ENCODE assay signal across 8 mouse cellular contexts in genomic region chr3:146684811-146685675, GRCm38 (mm10). TPM values are rescaled to one million over a fixed set of nuclear protein-coding genes. Genes with fewer than 3 reads are reported as not detected.
DNase-seq lines count a peak whose midpoint lies in the region; ATAC-seq and TF ChIP-seq lines count a peak whose summit lies in the region.

TSS of gene Samd13 (minus strand) at chr3:146685592.

- H3K36me3 ChIP-seq in spleen, adult 2 months (ENCODE audit: control insufficient read depth, insufficient read depth, low read length): no peaks in the 10 kb centered on the region
- no peaks in the 10 kb centered on the region for H3K36me3 ChIP-seq in forebrain, embryonic 12.5 days (replicated peaks)
- H3K36me3 ChIP-seq in heart, postnatal 0 days (replicated peaks; ENCODE audit: control insufficient read depth, insufficient read depth, low read length): no peaks in the 10 kb centered on the region
- no peaks in the 10 kb centered on the region for H3K36me3 ChIP-seq in lung, embryonic 14.5 days (ENCODE audit: insufficient read depth)

- no peak for TF ChIP-seq POLR2A in spleen, adult 2 months (IDR thresholded peaks at IDR 0.05; ENCODE audit: low read depth, low read length)
- TF ChIP-seq POLR2A in olfactory bulb, adult 2 months (IDR thresholded peaks at IDR 0.05; ENCODE audit: insufficient read depth, low read depth, low read length): no peak

- H3K4me3 ChIP-seq in spleen, adult 2 months (ENCODE audit: extremely low read depth, insufficient read depth, insufficient read length): peak within 1 kb of the TSS; percentile 58
- H3K4me3 ChIP-seq in forebrain, embryonic 12.5 days (replicated peaks): peak within 1 kb of the TSS; percentile 55
- H3K4me3 ChIP-seq in heart, postnatal 0 days (ENCODE audit: low read depth, low read length): peak within 1 kb of the TSS; percentile 52
- peak within 1 kb of the TSS; percentile 42 for H3K4me3 ChIP-seq in lung, embryonic 14.5 days (ENCODE audit: low read depth, low read length)
- H3K4me3 ChIP-seq in olfactory bulb, adult 2 months (ENCODE audit: insufficient read depth, low read depth, low read length): peak within 1 kb of the TSS; percentile 47

- H3K27ac ChIP-seq in spleen, adult 2 months (ENCODE audit: insufficient read depth, low read length): no peak within 1 kb of the TSS
- H3K27ac ChIP-seq in forebrain, embryonic 12.5 days: no peak within 1 kb of the TSS
- H3K27ac ChIP-seq in heart, postnatal 0 days (ENCODE audit: low read depth): peak within 1 kb of the TSS; percentile 27; the same call in 1 of the 2 replicates
- H3K27ac ChIP-seq in lung, embryonic 14.5 days (ENCODE audit: low read depth): no peak within 1 kb of the TSS
- no peak within 1 kb of the TSS for H3K27ac ChIP-seq in olfactory bulb, adult 2 months (ENCODE audit: insufficient read depth, low read depth, low read length)

- 6% methylated on average over 50 of the region's 50 CpGs for WGBS in spleen, adult 2 months
- WGBS in forebrain, embryonic 12.5 days: 5% methylated on average over 50 of the region's 50 CpGs
- WGBS in heart, postnatal 0 days: 1% methylated on average over 50 of the region's 50 CpGs
- whole genome bisulfite sequencing in lung, embryonic 14.5 days: 2% methylated on average over 50 of the region's 50 CpGs
- WGBS in olfactory bulb, adult 2 months: 3% methylated on average over 50 of the region's 50 CpGs

- peaks cover 2% of the 10 kb centered on the region for H3K4me1 ChIP-seq in spleen, adult 2 months (ENCODE audit: control insufficient read depth, insufficient read depth, insufficient read length)
- H3K4me1 ChIP-seq in forebrain, embryonic 12.5 days: peaks cover 17% of the 10 kb centered on the region
- H3K4me1 ChIP-seq in heart, postnatal 0 days (ENCODE audit: control insufficient read depth, insufficient read depth): peaks cover 24% of the 10 kb centered on the region
- H3K4me1 ChIP-seq in lung, embryonic 14.5 days (ENCODE audit: insufficient read depth): peaks cover 5% of the 10 kb centered on the region; the same call in 1 of the 2 replicates
- peaks cover 4% of the 10 kb centered on the region for H3K4me1 ChIP-seq in olfactory bulb, adult 2 months (ENCODE audit: control insufficient read depth, insufficient read depth, low read length)

- TF ChIP-seq EP300 in heart, postnatal 0 days (IDR thresholded peaks at IDR 0.05; ENCODE audit: low read depth): no peak

- DNase-seq in spleen, adult 2 months (ENCODE audit: low read depth in 1 of 2, low spot score in 2 of 2): no peak
- no peak for DNase-seq in spleen, adult 12 weeks (ENCODE audit: low spot score)
- no peak for DNase-seq in heart, postnatal 0 days (ENCODE audit: low spot score)
- peak; percentile 69 for DNase-seq in kidney, postnatal 14 days
- DNase-seq in lung, embryonic 14.5 days: peak; percentile 88
- DNase-seq in thymus, postnatal 14 days: peak; percentile 77

- TF ChIP-seq CTCF in spleen, adult 2 months (IDR thresholded peaks at IDR 0.05; ENCODE audit: extremely low read depth, insufficient read depth, insufficient read length, insufficient replicate concordance): no peak
- no peak for TF ChIP-seq CTCF in heart, postnatal 0 days (IDR thresholded peaks at IDR 0.05; ENCODE audit: low read depth)
- no peak for TF ChIP-seq CTCF in lung, embryonic 14.5 days (IDR thresholded peaks at IDR 0.05; ENCODE audit: low read depth)
- no peak for TF ChIP-seq CTCF in olfactory bulb, adult 2 months (IDR thresholded peaks at IDR 0.05; ENCODE audit: insufficient read depth, low read depth, low read length)

- H3K9me3 ChIP-seq in forebrain, embryonic 12.5 days: no peaks in the 10 kb centered on the region
- H3K9me3 ChIP-seq in heart, postnatal 0 days (replicated peaks; ENCODE audit: control insufficient read depth, low read length): no peaks in the 10 kb centered on the region
- no peaks in the 10 kb centered on the region for H3K9me3 ChIP-seq in lung, embryonic 14.5 days (ENCODE audit: low read depth, low read length)

- ATAC-seq in forebrain, embryonic 12.5 days (ENCODE audit: low FRiP score): peak; percentile 94
- ATAC-seq in heart, postnatal 0 days (ENCODE audit: insufficient read depth, low read depth): peak; percentile 77
- peak; percentile 94 for ATAC-seq in lung, embryonic 14.5 days (ENCODE audit: insufficient read depth)

- 0 out of 2 replicates have a peak, but pooled peaks cover 4% of the 10 kb centered on the region for H3K27me3 ChIP-seq in spleen, adult 2 months (ENCODE audit: control insufficient read depth, insufficient read depth, low read length)
- H3K27me3 ChIP-seq in forebrain, embryonic 12.5 days: peaks cover 18% of the 10 kb centered on the region
- no peaks in the 10 kb centered on the region for H3K27me3 ChIP-seq in heart, postnatal 0 days (ENCODE audit: control insufficient read depth, insufficient read depth, low read length)
- no peaks in the 10 kb centered on the region for H3K27me3 ChIP-seq in lung, embryonic 14.5 days (ENCODE audit: insufficient read depth, low read length)

- H3K9ac ChIP-seq in forebrain, embryonic 12.5 days: peak within 1 kb of the TSS; percentile 56
- peak within 1 kb of the TSS; percentile 52 for H3K9ac ChIP-seq in heart, postnatal 0 days (replicated peaks; ENCODE audit: low read depth, low read length)
- H3K9ac ChIP-seq in lung, embryonic 14.5 days: peak within 1 kb of the TSS; percentile 64

- peak within 1 kb of the TSS; percentile 87 for H3K4me2 ChIP-seq in forebrain, embryonic 12.5 days
- H3K4me2 ChIP-seq in heart, postnatal 0 days (ENCODE audit: low read depth, low read length): peak within 1 kb of the TSS; percentile 89
- H3K4me2 ChIP-seq in lung, embryonic 14.5 days: peak within 1 kb of the TSS; percentile 94

RNA-seq across cellular contexts. Expression of gene Samd13, which starts in this region (rescaled TPM):
- polyA plus RNA-seq in spleen, adult 2 months (2012; rRNA removed): 0.05 TPM in 1 of 2 replicates, not detected in the other
- 0.91 and 1.1 TPM in 2 replicates for polyA plus RNA-seq in forebrain, embryonic 12.5 days (2016; fragmentation: Nextera tagmentation; extraction: Ambion mirVana)
- total RNA-seq in heart, postnatal 0 days (2014; rRNA removed; ENCODE audit: low replicate concordance): 0.42 and 3.6 TPM in 2 replicates
- 1.8 and 2.8 TPM in 2 replicates for polyA plus RNA-seq in heart, postnatal 0 days (2015; fragmentation: Nextera tagmentation; extraction: Ambion mirVana)
- polyA plus RNA-seq in lung, embryonic 14.5 days (2014; fragmentation: Nextera tagmentation; extraction: Ambion mirVana): 0.66 and 1.2 TPM in 2 replicates
- not detected in 2 replicates for polyA plus RNA-seq in olfactory bulb, adult 2 months (2012; ENCODE audit: insufficient read depth, insufficient read length, low replicate concordance, missing spikeins)

Comparison
In these comparisons a context has a peak if more than half of its experiments do, and no peak if none do; other contexts are left out.
1. DNase-seq: peak in kidney, postnatal 14 days (single experiment), lung, embryonic 14.5 days (single experiment) and thymus, postnatal 14 days (single experiment); none in spleen, adult 2 months (0 of 2), spleen, adult 12 weeks (single experiment) and heart, postnatal 0 days (single experiment).
2. Peak in every context shown above with its lines, with median percentiles within 50 percentile points of each other: H3K4me3 ChIP-seq, ATAC-seq, H3K4me2 ChIP-seq and H3K9ac ChIP-seq.